Mouse (Mus musculus): ENCODE measurements at regions not wholly inside any gene's neighbourhood (a gene's known extent, or its start where the extent isn't known, plus 50 kb on each side); places are given as distances from the start of the nearest gene placed in this dataset.

- no peak for DNase-seq (ENCODE audit: low read depth, low spot score)
These were observed 242.7 kb downstream of the Rngtt start for GRCm38 (mm10) chr4:33552856-33553255.

DNA sequence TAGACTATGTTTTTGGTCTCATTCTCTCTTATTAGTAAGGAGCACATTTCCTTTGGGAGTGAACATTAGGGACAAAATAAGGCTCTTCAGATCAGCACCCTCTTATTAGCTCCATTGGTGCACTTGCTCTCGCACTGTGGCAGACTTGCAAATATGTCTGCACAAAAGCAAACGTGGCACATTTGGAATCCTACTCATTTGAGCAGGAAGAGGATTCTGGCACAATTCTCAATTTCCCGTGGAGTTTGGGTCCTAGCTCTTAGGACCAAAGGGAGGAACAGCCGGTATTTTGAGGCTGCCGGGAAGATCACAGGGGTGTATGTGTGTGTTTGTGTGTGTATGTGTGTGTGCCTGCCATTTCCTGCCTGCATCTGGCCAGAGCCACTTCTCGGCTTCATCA lies 244.5 kb downstream of the Rngtt start:
- DNase-seq (ENCODE audit: low read depth, low spot score) = no peak

- DNase-seq (ENCODE audit: low read depth, low spot score) = no peak
These were observed 245.3 kb downstream of the Rngtt start for GRCm38 (mm10) chr4:33555231-33555933.

GRCm38 (mm10) chr4:33555966-33556365 lies 245.9 kb downstream of the Rngtt start:
- DNase-seq (ENCODE audit: low read depth, low spot score) = no peak

- peak; percentile 56 for DNase-seq (ENCODE audit: low read depth, low spot score)
These were observed 246.8 kb downstream of the Rngtt start for GRCm38 (mm10) chr4:33556661-33557540.

DNA sequence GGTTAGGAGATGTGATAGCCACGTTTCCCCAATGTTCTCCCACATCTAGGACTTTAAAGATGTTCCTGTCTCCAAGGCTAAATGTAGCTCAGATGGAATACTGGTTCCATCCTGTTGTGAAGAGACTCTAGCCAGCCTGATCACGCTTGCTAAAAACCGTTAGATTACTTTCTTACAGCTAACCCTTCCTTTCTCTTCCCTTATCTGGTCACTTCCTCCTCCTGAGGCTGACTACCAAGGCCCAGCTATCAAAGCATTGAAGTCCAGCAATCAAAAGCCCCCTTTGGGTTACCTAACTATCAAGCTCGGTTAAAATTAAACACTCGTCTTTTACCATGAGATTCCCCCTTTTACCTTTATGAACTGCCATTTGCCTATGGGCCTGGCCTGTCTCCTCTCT lies 260.2 kb downstream of the Rngtt start:
- DNase-seq (ENCODE audit: low read depth, low spot score) = no peak

- no peak for DNase-seq (ENCODE audit: low read depth, low spot score)
These were observed 261.2 kb downstream of the Rngtt start for GRCm38 (mm10) chr4:33571351-33571750.

DNA sequence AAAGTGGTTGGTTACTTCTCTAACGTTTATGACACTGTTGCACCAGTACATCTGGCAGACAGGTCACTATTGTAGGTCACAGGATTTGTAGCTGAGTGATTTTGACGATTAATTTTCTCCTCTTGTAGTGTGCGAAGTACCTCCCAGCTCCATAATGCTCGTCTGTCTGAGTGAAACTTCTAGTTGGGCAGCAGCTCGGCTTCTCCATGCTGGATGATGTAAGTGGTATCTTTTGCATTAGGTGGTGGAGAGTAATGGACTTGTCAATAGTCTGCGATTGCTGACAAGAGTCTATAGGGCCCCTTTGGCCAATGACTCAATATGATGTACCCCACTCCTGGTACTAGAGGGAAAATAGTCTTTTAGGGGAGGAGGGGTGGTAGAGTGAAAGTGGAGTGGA lies 267.5 kb downstream of the Rngtt start:
- DNase-seq (ENCODE audit: low read depth, low spot score) = no peak

- no peak for DNase-seq (ENCODE audit: low read depth, low spot score)
These were observed 270.4 kb downstream of the Rngtt start for GRCm38 (mm10) chr4:33580491-33580890.

GRCm38 (mm10) chr4:33581180-33581591 lies 271.1 kb downstream of the Rngtt start:
- peak; percentile 6 for DNase-seq (ENCODE audit: low read depth, low spot score)

- DNase-seq (ENCODE audit: low read depth, low spot score) = peak; percentile 11
These were observed 271.8 kb downstream of the Rngtt start for GRCm38 (mm10) chr4:33581766-33582525.

DNA sequence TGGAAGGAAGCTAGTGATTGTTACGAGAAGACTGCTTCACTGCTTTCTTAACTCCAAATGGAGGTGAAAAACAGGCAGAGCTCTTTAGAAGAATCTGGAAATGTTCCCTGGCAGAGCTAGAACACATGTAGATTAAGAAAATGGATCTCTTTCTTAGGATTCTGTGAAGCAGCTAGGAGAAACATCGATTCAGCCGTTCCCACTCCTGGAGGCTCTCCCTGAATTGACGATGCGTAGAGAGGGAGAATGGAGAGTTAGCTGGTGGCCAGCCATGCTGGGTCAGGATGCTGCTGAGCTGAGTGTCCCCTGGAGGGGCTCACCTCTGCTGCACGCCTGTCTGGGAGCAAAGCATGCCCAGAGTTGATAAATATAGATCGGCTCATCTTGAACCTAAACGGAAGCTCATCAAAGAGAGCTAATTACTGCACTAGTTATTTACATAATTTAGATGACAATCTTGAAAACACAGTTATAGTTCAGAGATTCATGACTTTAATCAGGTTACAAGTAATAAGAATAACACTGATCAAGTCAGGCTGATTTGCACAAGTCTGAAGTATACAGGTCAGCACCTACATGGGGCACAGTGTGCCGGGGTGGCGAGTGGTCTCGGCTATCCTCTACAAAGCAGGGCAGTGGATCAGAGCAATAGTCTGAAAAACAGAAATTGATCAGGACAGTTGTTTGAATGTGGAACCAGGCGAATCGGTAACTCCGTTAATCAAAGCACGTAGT lies 273.0 kb downstream of the Rngtt start:
- no peak for DNase-seq (ENCODE audit: low read depth, low spot score)

GRCm38 (mm10) chr4:33583979-33584907 lies 274.1 kb downstream of the Rngtt start:
- no peak for DNase-seq (ENCODE audit: low read depth, low spot score)

DNA sequence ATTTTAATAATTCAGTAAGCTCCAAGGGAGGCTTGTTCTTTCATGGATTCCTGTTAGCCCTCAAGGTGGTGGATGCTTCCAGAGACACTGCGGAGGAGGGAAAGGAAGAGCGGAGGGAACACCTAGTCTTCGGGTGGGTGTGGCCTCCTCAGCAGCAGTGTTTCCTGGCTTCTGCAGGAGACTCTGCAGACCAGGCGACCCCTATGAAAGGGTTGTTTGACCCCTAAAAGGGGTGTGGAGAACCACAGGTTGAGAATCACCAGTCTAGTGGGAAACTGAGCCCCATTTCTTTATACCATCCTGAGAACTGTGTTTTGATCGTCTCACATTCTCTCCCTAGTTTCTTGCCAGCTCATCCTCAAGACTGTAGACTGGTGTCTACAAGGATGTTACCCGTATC lies 275.7 kb downstream of the Rngtt start:
- no peak for DNase-seq (ENCODE audit: low read depth, low spot score)

DNA sequence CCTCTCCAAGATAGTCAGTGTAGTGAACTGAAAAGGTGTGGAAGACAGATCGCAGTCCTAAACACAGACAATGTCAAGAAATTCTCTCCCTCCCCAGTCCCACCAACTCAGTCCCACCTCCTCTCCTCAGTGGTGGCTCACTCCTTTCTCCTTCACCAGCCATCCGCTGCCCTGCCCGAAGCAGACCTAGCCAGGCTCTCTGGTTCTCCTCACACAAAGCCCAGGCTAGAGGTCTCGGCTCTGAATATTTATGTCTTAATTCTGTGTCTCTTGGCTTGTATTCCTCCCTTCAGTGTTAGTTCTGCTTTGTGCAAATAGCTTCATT lies 276.1 kb downstream of the Rngtt start:
- no peak for DNase-seq (ENCODE audit: low read depth, low spot score)

DNA sequence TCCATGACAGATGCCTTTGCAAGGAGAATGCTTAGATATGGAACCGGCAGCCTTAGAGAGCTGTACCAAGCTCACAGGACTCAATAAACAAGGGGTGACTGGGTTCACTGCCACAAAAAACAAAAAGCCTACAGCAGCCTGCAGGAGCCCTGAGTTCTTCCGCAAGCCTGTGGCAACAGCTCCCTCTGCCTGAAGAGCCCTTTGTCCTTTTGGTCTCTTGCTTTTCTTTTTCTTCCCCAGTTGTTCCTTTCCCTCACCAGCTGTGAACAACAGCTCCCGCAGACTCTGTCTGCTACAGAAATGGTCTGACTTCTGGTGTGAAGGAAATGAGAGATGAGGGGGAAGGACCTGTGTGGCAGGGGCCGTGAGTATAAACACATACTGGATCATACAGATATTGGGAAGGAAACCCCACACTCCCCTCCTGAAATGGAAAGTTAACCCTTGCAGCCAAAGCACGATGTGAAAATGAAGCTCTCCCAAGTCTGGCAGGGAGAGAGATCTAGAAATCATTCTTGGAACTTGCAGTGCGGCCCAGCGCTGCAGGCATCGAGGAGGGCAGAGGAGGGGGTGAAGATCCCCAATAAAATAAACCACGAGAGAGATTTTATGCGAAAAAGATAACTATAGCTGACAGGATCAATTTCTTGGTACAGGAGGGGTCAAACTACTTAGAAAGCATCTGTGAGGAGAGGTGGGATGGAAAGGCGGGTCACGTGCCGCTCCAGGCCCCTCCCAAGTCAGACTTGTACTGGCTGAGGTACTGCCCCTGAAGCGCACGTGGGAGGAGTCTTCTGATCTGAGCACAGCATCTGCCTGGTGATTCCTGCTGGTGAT lies 276.7 kb downstream of the Rngtt start:
- DNase-seq (ENCODE audit: low read depth, low spot score) = peak; percentile 76

DNA sequence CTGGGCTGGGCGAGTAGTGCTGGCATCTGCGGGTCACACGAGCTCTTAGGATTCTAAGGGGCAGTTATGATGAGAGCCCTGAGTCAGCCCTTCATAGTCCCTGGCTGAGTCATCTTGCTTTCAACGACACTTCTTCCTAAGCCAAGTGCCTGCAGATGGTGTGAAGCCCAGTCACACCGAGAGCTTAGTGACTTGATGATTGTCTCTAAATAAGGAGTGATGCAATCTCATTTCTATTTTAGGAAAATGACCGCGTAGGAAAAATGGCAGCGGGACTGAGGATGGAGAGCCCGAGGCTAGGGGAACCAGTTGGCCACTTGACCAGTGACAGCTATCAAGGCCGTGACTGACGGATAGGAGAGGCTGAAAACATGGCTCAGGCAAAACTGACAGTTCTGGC lies 277.6 kb downstream of the Rngtt start:
- peak; percentile 23 for DNase-seq (ENCODE audit: low read depth, low spot score)

- peak; percentile 34 for DNase-seq (ENCODE audit: low read depth, low spot score)
These were observed 278.0 kb downstream of the Rngtt start for GRCm38 (mm10) chr4:33588127-33588526.

DNA sequence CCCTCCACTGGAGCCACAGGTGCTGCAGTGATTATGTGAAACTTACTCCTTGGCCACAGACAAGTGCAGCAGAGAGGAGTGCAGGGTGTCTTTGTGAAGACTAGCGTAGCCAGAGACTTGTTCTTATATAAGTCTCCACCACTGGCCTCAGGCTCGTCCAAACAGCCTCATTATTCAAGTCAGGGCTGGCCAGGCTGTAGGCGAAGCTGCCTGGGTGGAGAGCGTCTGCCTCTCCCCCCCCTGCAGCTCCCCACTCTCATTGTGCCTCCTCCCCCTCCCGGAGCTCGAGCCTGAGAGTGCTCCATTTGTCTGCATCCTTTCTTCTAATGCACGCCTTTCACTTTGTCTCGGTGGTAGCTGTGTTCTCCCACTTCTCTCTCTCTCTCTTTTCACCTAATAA lies 279.1 kb downstream of the Rngtt start:
- no peak for DNase-seq (ENCODE audit: low read depth, low spot score)

All from CD4-positive, CD25-positive, alpha-beta regulatory T cell, adult 2 months (primary cell).